Mouse (Mus musculus) lung, embryonic 14.5 days (tissue): ENCODE results near the gene Krt81. TPM values are rescaled to one million over a fixed set of nuclear protein-coding genes. Genes with fewer than 3 reads are reported as not detected.

ENCODE experiments used
- ATAC-seq: fragments of 200-750 bp; cut with Nextera tagmentation; 2 replicates; pipeline ENCODE4 v1.8.0; 2017; ENCODE audit warnings: mild to moderate bottlenecking, moderate TSS enrichment, moderate library complexity; ENCODE audit not compliant: insufficient read depth
- DNase-seq: peaks from one replicate; pipeline ENCODE4 v3.0.0-alpha.2; 2015
- H3K27ac ChIP-seq: fragments of 300-500 bp; sonication (generic); 2 replicates; pipeline ENCODE4 v1.5.1; 2014; ENCODE audit warnings: low read depth, mild to moderate bottlenecking, moderate library complexity
- H3K27me3 ChIP-seq: fragments of 300-500 bp; sonication (generic); 2 replicates; pipeline ENCODE4 v1.6.1; 2014; ENCODE audit warnings: low read length, control low read depth; ENCODE audit not compliant: insufficient read depth
- H3K36me3 ChIP-seq: fragments of 300-500 bp; sonication (generic); 2 replicates; pipeline ENCODE4 v1.6.1; 2014; ENCODE audit warnings: control low read depth; ENCODE audit not compliant: insufficient read depth
- H3K4me1 ChIP-seq: fragments of 300-500 bp; sonication (generic); 2 replicates; pipeline ENCODE4 v1.6.1; 2014; ENCODE audit warnings: antibody characterized with exemption, control low read depth; ENCODE audit not compliant: insufficient read depth
- H3K4me2 ChIP-seq: fragments of 300-500 bp; sonication (generic); 2 replicates; pipeline ENCODE4 v1.6.1; 2014; ENCODE audit warnings: mild to moderate bottlenecking
- H3K4me3 ChIP-seq: fragments of 300-500 bp; sonication (generic); 2 replicates; pipeline ENCODE4 v1.5.1; 2014; ENCODE audit warnings: low read depth, low read length
- H3K9ac ChIP-seq: fragments of 300-500 bp; sonication (generic); 2 replicates; pipeline ENCODE4 v1.6.1; 2014
- H3K9me3 ChIP-seq: fragments of 300-500 bp; sonication (generic); 2 replicates; pipeline ENCODE4 v1.6.1; 2016; ENCODE audit warnings: low read depth, low read length, control low read depth
- CTCF ChIP-seq: IDR thresholded peaks from 2 replicates; pipeline ENCODE4 v1.5.1; 2016; ENCODE audit warnings: antibody characterized with exemption, low read depth
- WGBS: fragments of 180-500 bp; shearing (Covaris S2); extraction: QIAGEN DNeasy Blood & Tissue Kit; methylation state at CpG from one replicate; pipeline ENCODE4 v1.1.7; 2014; 5-methylcytosine and 5-hydroxymethylcytosine counted together
- polyA plus RNA-seq: library from polyadenylated mRNA; unstranded; fragments of >200 nt; fragmentation: Nextera tagmentation; extraction: Ambion mirVana; gene quantifications from 2 replicates; pipeline ENCODE4 v1.2.1, GENCODE M21; 2014

Gene Krt81
- polyA plus RNA-seq, 1 experiment from 2014 or later: not detected

DNA sequence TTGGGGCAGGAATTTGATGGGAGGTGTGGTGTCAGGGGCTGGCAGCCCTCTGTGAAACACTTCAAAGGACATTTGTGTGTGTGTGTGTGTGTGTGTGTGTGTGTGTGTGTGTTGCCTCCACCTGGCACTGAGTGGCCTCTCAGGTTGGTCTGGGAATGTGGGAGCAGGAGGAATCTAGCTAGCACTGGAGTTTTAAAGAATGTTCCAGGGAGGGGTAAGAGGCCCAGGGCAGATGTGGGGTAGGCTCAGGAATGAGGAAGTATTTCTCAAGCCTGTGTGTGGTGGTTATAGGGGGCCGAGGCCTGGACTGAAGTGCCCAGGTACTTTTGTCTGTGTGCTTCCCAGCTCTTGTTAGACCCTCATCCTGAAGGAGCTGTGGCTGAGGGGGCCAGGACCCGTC, 52.8 kb downstream of the Krt81 start, which contains the start of gene Krt7:
TSS of gene Krt7 (plus strand) at position 269 of the 400 bp plus-strand sequence.
- H3K4me1 ChIP-seq: peaks cover 7% of the 10 kb centered on the region; the same call in 1 of the 2 replicates
- H3K9ac ChIP-seq: peak within 1 kb of the TSS; percentile 53
- DNase-seq (peak; percentile 59), ATAC-seq (peak; percentile 86)
- peak within 1 kb of the TSS; percentile 85 for H3K27ac ChIP-seq
- no peaks in the 10 kb centered on the region for H3K36me3 ChIP-seq
- 13% methylated on average over 2 of the region's 2 CpGs for WGBS
- no peak for TF ChIP-seq CTCF
- H3K27me3 ChIP-seq: peaks cover 8% of the 10 kb centered on the region; the same call in 1 of the 2 replicates
- no peaks in the 10 kb centered on the region for H3K9me3 ChIP-seq
- peak within 1 kb of the TSS; percentile 40 for H3K4me3 ChIP-seq
- peak within 1 kb of the TSS; percentile 58 for H3K4me2 ChIP-seq

Other genes with a start within 250 kb of the Krt81 start
- gene Grasp, start 239.6 kb downstream of the Krt81 start, polyA plus RNA-seq: 7.8 and 10.4 TPM in 2 replicates
- gene Nr4a1, start 209.5 kb downstream of the Krt81 start, polyA plus RNA-seq: 8.8 TPM in 2 replicates
- gene Atg101, start 179.5 kb downstream of the Krt81 start, polyA plus RNA-seq: 59.1 and 64.7 TPM in 2 replicates
- 41.0 and 41.4 TPM in 2 replicates for gene 6030408B16Rik, start 170.5 kb downstream of the Krt81 start, polyA plus RNA-seq
- 1.5 and 2.2 TPM in 2 replicates for gene Krt80, start 93.6 kb downstream of the Krt81 start, polyA plus RNA-seq
- gene Krt7, start 52.7 kb downstream of the Krt81 start, polyA plus RNA-seq: 108 and 114 TPM in 2 replicates
- 0.20 and 0.22 TPM in 2 replicates for gene Krt87, start 24.9 kb downstream of the Krt81 start, polyA plus RNA-seq
- gene Krt88, start 16.0 kb downstream of the Krt81 start, polyA plus RNA-seq: 0.22 TPM in 1 of 2 replicates, not detected in the other
- not detected in 2 replicates for gene Krt86, start 9.7 kb upstream of the Krt81 start, polyA plus RNA-seq
- gene Krt83, start 27.8 kb upstream of the Krt81 start, polyA plus RNA-seq: 0.13 TPM in 1 of 2 replicates, not detected in the other
- not detected in 2 replicates for gene Gm49425, start 53.5 kb upstream of the Krt81 start, polyA plus RNA-seq
- not detected in 2 replicates for gene Krt84, start 69.1 kb upstream of the Krt81 start, polyA plus RNA-seq
- not detected in 2 replicates for gene Krt82, start 86.9 kb upstream of the Krt81 start, polyA plus RNA-seq
- gene Krt90, start 99.2 kb upstream of the Krt81 start, polyA plus RNA-seq: 0.07 TPM in 1 of 2 replicates, not detected in the other
- not detected in 2 replicates for gene Krt75, start 110.2 kb upstream of the Krt81 start, polyA plus RNA-seq
- gene Gm5414, start 164.4 kb upstream of the Krt81 start, polyA plus RNA-seq: not detected in 2 replicates
- not detected in 2 replicates for gene Gm5478, start 183.6 kb upstream of the Krt81 start, polyA plus RNA-seq
- gene Krt6b, start 216.5 kb upstream of the Krt81 start, polyA plus RNA-seq: not detected in 2 replicates
- gene Krt6a, start 230.6 kb upstream of the Krt81 start, polyA plus RNA-seq: not detected in 2 replicates
- gene Krt5, start 249.1 kb upstream of the Krt81 start, polyA plus RNA-seq: not detected in 2 replicates